In genomic region chr5:32092281-32092680, GRCm38 (mm10) we compare ENCODE assay signal across 20 mouse cellular contexts.
"Had no signal": no experiment of that assay in that cellular context is flagged by ENCODE, and none has a peak within 500 bp of the region (broad histone marks: within the 10 kb centered on the region; RNA-seq: fewer than 3 reads in every experiment).

No protein-coding gene starts in this region.

- H3K9ac ChIP-seq: intestine, embryonic 15.5 days; kidney, embryonic 15.5 days; liver, embryonic 13.5 days; lung, embryonic 14.5 days; midbrain, embryonic 12.5 days; midbrain, embryonic 15.5 days; neural tube, embryonic 12.5 days; neural tube, embryonic 15.5 days had no signal

- ATAC-seq: intestine, embryonic 15.5 days; lung, postnatal 0 days; midbrain, embryonic 15.5 days had no signal

- H3K4me3 ChIP-seq: intestine, embryonic 15.5 days; kidney, embryonic 15.5 days; left cerebral cortex, adult 2 months; liver, embryonic 13.5 days; midbrain, embryonic 12.5 days; midbrain, embryonic 15.5 days; neural tube, embryonic 12.5 days; neural tube, embryonic 15.5 days had no signal

- DNase-seq: kidney, adult 11 months; kidney, postnatal 14 days; layer of hippocampus, postnatal 36 days; liver, embryonic 13.5 days; lung, embryonic 14.5 days; right cerebral cortex, adult 18-20 months; right cerebral cortex, postnatal 14 days; right cerebral cortex, postnatal 4 days; thymus, adult 18-20 months; thymus, postnatal 36 days had no signal

- H3K4me1 ChIP-seq: intestine, embryonic 15.5 days; midbrain, embryonic 12.5 days; midbrain, embryonic 15.5 days; neural tube, embryonic 12.5 days; neural tube, embryonic 15.5 days had no signal

- H3K27me3 ChIP-seq: intestine, embryonic 15.5 days; kidney, embryonic 15.5 days; liver, embryonic 13.5 days; midbrain, embryonic 12.5 days; midbrain, embryonic 15.5 days; neural tube, embryonic 12.5 days; neural tube, embryonic 15.5 days had no signal

- H3K4me2 ChIP-seq: intestine, embryonic 15.5 days; kidney, embryonic 15.5 days; liver, embryonic 13.5 days; lung, embryonic 14.5 days; midbrain, embryonic 12.5 days; midbrain, embryonic 15.5 days; neural tube, embryonic 12.5 days; neural tube, embryonic 15.5 days had no signal

- H3K9me3 ChIP-seq: intestine, embryonic 15.5 days; kidney, embryonic 15.5 days; liver, embryonic 13.5 days; midbrain, embryonic 12.5 days; midbrain, embryonic 15.5 days; neural tube, embryonic 12.5 days; neural tube, embryonic 15.5 days had no signal

- H3K36me3 ChIP-seq: intestine, embryonic 15.5 days; kidney, embryonic 15.5 days; liver, embryonic 13.5 days; midbrain, embryonic 12.5 days; midbrain, embryonic 15.5 days; neural tube, embryonic 12.5 days; neural tube, embryonic 15.5 days had no signal

- H3K27ac ChIP-seq: intestine, embryonic 15.5 days; kidney, embryonic 15.5 days; left cerebral cortex, adult 2 months; liver, embryonic 13.5 days; macrophage; midbrain, embryonic 12.5 days; midbrain, embryonic 15.5 days; neural tube, embryonic 12.5 days; neural tube, embryonic 15.5 days; stomach, postnatal 0 days had no signal
